Mouse (Mus musculus): Measurements from ENCODE around the gene Syde2.
"Not testable (repeated sequence)": the region's sequence is repeated elsewhere in the genome, so short reads cannot be mapped to it uniquely, and the experiment has no call there.

Syde2 gene

GRCm38 (mm10) chr3:145969031-145969501 is 18.6 kb upstream of the Syde2 start:
- DNase-seq: no peak

GRCm38 (mm10) chr3:145971501-145971900 is 16.2 kb upstream of the Syde2 start:
- DNase-seq: no peak

- DNase-seq: no peak
Measured at GRCm38 (mm10) chr3:145974986-145975385, 12.7 kb upstream of the Syde2 start.

DNA sequence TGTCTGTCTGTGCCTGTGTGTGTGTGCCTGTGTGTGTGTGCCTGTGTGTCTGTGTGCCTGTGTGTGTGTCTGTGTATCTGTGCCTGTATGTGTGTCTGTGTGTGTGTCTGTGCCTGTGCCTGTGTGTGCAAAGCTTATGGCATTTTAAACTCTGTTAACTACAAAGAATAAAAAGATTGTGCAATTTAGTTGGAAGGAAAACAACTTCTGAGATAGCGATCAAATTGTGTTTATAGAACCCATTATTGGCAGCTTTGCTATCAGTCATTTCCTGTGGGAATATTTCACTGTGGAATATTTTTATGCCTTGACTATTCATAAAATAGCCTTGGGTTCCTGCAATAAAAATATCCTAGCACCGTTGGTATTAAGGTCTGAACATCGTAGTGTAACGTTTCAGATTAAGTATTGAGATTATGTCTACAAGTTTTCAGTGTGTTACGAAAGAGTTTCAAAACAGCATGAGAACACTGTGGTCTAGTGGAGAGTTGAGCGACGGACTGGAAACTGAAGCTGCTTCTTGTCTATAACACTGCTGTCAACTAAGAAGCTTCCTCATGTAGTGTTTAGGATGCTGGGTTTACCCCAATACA is 2.2 kb upstream of the Syde2 start:
- no peak for DNase-seq

GRCm38 (mm10) chr3:145986317-145987001 is 1.2 kb upstream of the Syde2 start:
- no peak for DNase-seq

DNA sequence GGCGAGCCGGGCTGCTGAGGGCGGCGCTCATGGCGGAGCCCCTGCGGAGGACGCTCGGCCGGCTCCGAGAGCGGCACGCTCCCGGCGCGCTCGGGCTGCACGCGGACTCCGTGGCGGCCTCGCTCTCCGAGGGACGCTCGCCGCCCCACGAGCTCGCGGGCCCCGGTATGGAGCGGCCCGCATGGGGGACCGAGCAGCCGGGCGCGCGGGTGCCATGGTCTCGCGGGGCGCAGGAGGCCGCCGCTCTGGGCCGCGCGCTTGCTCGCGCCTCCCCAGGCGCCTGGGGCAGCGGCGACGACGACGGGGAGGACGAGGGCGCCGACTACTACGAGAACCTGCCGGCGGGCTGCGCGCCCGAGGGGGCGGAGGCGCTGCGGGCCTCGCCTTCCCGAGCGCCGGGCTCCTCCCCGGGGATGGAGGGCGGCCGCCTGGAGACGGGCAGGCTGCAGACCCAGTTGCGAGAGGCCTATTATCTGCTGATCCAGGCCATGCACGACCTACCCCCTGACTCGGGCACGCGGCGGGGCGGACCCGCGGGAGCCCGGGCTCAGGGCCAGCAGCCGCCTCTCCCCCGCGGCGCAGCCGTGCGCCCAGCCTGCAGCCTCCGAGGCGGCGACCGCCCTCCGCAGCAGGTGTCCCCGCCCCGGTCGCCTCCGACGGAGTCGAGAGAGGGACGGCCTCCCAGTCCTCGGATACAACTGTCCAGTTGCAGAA is 457 bp downstream of the Syde2 start:
- peak; percentile 64 for DNase-seq

GRCm38 (mm10) chr3:145988684-145989575 is 1.3 kb downstream of the Syde2 start:
- DNase-seq: no peak

DNA sequence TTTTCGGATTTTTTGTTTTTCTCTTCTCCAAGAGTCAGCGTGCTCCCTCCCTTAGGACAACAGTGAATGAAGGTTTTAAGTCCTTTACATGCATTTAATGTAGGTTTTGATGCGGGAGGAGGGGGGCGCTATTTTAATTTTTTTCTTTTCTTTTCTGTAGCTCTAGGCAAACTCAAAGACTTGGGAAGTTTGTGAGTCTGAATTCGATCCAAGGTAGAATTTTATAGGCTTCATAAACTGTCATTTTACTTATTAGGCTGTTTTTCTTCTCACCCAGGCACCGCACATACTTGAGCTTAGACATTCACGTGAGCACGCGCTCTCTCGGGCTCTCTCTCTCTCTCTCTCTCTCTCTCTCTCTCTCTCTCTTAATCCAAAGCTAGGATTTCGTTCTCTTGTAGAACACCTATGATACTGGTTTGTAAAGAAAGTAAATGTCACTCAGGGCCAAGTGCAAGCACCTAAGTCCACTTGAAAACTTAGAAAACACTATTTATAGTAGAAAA is 2.0 kb downstream of the Syde2 start:
- DNase-seq: no peak

- DNase-seq: no peak
Measured at GRCm38 (mm10) chr3:145991130-145991529, 3.5 kb downstream of the Syde2 start.

- no peak for DNase-seq
Measured at GRCm38 (mm10) chr3:145991976-145992730, 4.5 kb downstream of the Syde2 start.

DNA sequence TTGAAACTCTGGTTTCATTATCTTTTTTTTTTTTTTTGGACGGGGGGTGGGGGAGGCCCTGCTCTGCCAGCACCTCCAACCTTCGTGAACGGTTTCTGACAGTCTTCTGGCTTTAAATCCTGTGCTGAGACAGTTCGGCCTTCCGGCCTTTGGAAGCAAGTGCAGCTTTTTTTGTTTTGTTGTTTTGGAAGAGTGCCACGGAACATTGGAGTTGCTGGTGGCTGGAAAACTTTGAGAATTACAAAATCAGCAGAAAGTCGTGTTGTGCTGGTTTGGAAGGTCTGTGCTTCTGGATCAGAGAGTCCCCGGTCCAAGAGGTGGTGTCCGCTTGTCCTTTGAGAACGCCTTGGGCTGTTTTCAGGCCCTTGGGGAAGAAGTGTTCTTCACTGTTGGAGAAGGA is 5.1 kb downstream of the Syde2 start:
- DNase-seq: peak; percentile 19

DNA sequence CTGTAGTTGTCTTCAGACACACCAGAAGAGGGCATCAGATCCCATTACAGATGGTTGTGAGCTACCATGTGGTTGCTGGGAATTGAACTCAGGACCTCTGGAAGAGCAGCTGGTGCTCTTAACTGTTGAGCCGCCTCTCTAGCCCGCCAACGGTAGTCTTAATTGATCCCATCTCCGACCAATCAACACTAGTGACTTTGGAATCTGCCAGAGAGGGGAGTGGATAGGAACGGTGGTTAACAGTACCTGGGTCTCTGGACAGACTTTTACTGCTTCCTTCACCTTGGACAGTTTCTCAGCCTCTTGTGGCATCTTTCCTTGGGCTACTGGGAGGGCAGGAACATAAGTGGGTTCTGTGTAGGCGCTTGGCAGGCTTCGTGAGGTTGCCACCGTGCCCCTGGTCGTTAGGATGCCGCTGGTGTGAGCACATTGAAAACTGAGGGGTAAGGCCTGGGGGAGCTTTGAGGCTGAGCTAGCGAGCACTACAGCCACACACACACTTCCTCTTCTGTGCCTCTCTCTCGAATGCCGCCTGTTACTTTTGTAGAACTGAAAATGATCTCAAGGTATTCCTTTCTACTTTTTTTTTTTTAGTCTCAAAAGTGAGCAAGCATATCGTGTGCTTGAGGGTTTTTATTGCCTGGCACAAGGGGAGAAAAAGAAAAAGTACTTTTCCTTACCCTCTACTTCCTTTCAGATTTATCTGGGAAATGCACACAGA is 6.0 kb downstream of the Syde2 start:
- no peak for DNase-seq

GRCm38 (mm10) chr3:145995489-145995888 is 7.8 kb downstream of the Syde2 start:
- no peak for DNase-seq

- not testable (repeated sequence) for DNase-seq
Measured at GRCm38 (mm10) chr3:145996539-145996938, 8.9 kb downstream of the Syde2 start.

- no peak for DNase-seq
Measured at GRCm38 (mm10) chr3:146004347-146005051, 16.8 kb downstream of the Syde2 start.

DNA sequence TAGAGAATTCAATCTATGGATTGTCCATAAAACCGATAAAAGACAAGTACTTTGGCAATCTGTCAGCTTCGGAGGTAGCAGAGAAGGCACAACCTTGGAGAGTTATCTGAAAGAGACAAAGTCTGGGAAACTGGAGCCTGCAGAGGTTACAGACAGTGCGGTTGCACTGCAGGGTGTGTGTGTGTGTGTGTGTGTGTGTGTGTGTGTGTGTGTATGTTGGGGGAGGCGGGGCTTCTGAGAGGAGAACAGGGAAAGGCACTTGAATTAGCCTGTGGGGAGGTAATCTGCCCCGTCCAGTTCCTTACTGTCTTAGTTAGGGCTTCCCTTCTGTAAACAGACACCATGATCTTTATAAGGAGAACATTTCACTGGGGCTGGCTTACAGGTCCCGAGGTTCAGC is 20.2 kb downstream of the Syde2 start:
- no peak for DNase-seq

DNA sequence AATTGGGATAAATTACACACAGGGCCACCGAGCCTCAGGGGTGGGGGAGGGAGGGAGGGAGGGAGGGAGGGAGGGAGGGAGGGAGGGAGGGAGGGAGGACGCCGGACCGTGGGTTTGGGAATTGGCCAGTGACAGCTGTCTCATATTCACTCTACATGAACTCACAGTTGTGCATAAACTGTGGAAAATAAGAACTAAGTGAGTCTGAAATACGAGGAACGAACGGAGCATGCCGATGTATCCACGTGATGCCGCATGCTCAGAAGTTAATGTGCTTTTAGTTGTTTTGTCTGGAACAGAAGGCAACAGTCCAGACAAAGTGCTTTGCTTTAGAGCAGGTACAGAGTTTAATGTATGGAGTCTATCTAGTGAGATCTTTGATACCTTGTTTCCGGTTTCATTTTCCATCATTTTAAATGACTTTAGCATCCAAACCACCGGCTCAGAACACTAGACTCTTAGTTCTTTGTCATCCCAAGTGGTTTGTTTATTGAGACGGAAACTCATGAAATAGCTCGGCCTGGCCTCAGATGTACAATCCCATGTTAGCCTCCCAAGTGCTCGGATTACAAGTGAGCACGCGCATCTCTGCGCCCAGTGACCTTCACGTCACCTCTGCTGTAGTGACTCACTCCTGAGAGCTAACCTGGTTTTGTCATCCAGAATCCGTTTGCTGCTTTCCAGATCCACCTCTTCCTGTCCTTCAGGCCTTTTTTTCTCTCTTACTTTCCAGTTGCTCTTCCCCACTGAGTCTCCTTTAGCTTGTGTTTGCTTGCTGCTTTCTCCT is 22.4 kb downstream of the Syde2 start:
- no peak for DNase-seq

- no peak for DNase-seq
Measured at GRCm38 (mm10) chr3:146010751-146011150, 23.1 kb downstream of the Syde2 start.

- DNase-seq: no peak
Measured at GRCm38 (mm10) chr3:146011544-146012218, 24.0 kb downstream of the Syde2 start.

Measured in right cerebral cortex, adult 18-20 months (tissue).